ENCODE assay signal across 27 mouse cellular contexts in the genomic region with DNA sequence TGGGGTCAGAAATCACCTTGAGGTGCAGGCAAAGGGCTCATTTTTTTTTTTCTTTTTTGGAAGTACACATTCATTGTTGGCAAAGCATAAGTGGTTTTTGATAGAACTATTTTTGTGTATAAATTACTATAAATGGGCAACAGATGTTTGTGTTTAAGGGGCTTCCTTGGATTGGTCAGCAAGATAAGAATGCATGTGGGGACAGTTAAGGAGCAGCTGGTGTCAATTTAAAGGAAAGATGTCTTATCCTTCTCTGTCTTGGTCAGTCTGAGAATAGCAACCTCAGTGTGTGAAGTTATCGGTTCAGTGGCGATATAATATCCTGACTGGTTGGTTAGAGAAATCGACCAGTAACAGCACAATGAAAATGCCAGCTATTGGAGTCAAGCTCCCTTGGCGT.
DNase-seq lines count a peak whose midpoint lies in the region; ATAC-seq lines count a peak whose summit lies in the region.
"Had no signal": no experiment of that assay in that cellular context is flagged by ENCODE, and none has a peak within 500 bp of the region (broad histone marks: within the 10 kb centered on the region; RNA-seq: fewer than 3 reads in every experiment).

No protein-coding gene starts in this region.

- no peaks in the 10 kb centered on the region for H3K36me3 ChIP-seq in embryonic facial prominence, embryonic 11.5 days (replicated peaks; ENCODE audit: control insufficient read depth, insufficient read depth, low read depth, low read length)
- H3K36me3 ChIP-seq: embryonic facial prominence, embryonic 12.5 days; forebrain, embryonic 12.5 days; forebrain, embryonic 15.5 days; heart, embryonic 10.5 days; heart, embryonic 13.5 days had no signal

- no peak overlapping the region for H3K27ac ChIP-seq in embryonic facial prominence, embryonic 11.5 days (replicated peaks; ENCODE audit: low read depth, low read length)
- H3K27ac ChIP-seq: embryonic facial prominence, embryonic 12.5 days; forebrain, embryonic 12.5 days; forebrain, embryonic 15.5 days; heart, adult 2 months; heart, embryonic 10.5 days; heart, embryonic 13.5 days; hindbrain, embryonic 14.5 days; hindbrain, postnatal 0 days had no signal

- H3K27me3 ChIP-seq in embryonic facial prominence, embryonic 11.5 days (ENCODE audit: control insufficient read depth, insufficient read depth, low read length), result no peaks in the 10 kb centered on the region
- H3K27me3 ChIP-seq: embryonic facial prominence, embryonic 12.5 days; forebrain, embryonic 12.5 days; forebrain, embryonic 15.5 days; heart, embryonic 13.5 days; Patski had no signal

- WGBS in embryonic facial prominence, embryonic 11.5 days, result 44% methylated on average over 4 of the region's 4 CpGs

- no peaks in the 10 kb centered on the region for H3K4me1 ChIP-seq in embryonic facial prominence, embryonic 11.5 days (ENCODE audit: control insufficient read depth, insufficient read depth, low read length)
- H3K4me1 ChIP-seq: forebrain, embryonic 12.5 days; forebrain, embryonic 15.5 days had no signal

- H3K4me3 ChIP-seq in embryonic facial prominence, embryonic 11.5 days (ENCODE audit: low read depth, low read length), result no peak overlapping the region
- H3K4me3 ChIP-seq: embryonic facial prominence, embryonic 12.5 days; erythroblast, embryonic 14.5 days; forebrain, embryonic 12.5 days; forebrain, embryonic 15.5 days; heart, adult 2 months; heart, embryonic 10.5 days; heart, embryonic 13.5 days had no signal

- no peak overlapping the region for H3K9ac ChIP-seq in embryonic facial prominence, embryonic 11.5 days (replicated peaks; ENCODE audit: low read length)
- H3K9ac ChIP-seq: embryonic facial prominence, embryonic 12.5 days; forebrain, embryonic 12.5 days; forebrain, embryonic 15.5 days; heart, embryonic 13.5 days; hindbrain, embryonic 14.5 days had no signal

- no peak overlapping the region for H3K4me2 ChIP-seq in embryonic facial prominence, embryonic 11.5 days (ENCODE audit: low read depth, low read length)
- H3K4me2 ChIP-seq: embryonic facial prominence, embryonic 12.5 days; forebrain, embryonic 12.5 days; forebrain, embryonic 15.5 days; heart, embryonic 13.5 days; hindbrain, embryonic 14.5 days had no signal

- peak; percentile 66 for DNase-seq in 3T3-L1 (ENCODE audit: low read depth, low spot score)
- DNase-seq in embryo, embryonic 10.5 days (ENCODE audit: low spot score), result peak; percentile 66
- peak; percentile 83 for DNase-seq in embryonic facial prominence, embryonic 11.5 days (ENCODE audit: low spot score)
- DNase-seq in ovary, adult 18-20 months (ENCODE audit: low spot score), result no peak
- DNase-seq in cerebellum, adult 11-12 months, result no peak
- DNase-seq: adrenal gland, postnatal 10 days; adrenal gland, postnatal 36 days; cerebellum, adult 2 months; cerebellum, adult 9-11 months; cerebellum, postnatal 25 days; gastrocnemius, postnatal 10 days; gastrocnemius, postnatal 36 days; heart, adult 2 months; heart, postnatal 14 days; heart, postnatal 4 days had no signal

- H3K9me3 ChIP-seq in embryonic facial prominence, embryonic 11.5 days (replicated peaks; ENCODE audit: control insufficient read depth, low read length), result no peaks in the 10 kb centered on the region
- H3K9me3 ChIP-seq: embryonic facial prominence, embryonic 12.5 days; forebrain, embryonic 12.5 days; forebrain, embryonic 15.5 days; heart, embryonic 10.5 days; heart, embryonic 13.5 days had no signal

- 0 out of 2 replicates have a peak, but pooled peaks have one; percentile 29 for ATAC-seq in embryonic facial prominence, embryonic 11.5 days (replicated peaks; ENCODE audit: insufficient number of reproducible peaks, low FRiP score, low TSS enrichment, low read depth)
- ATAC-seq in megakaryocyte, adult 5-6 weeks (ENCODE audit: poor library complexity, severe bottlenecking), result no peak
- ATAC-seq: forebrain, embryonic 15.5 days; hindbrain, postnatal 0 days; inflammation-experienced regulatory T-cells, adult 6 months; intestine, embryonic 16.5 days; Patski had no signal

Comparison
In these comparisons a context has a peak if more than half of its experiments do, and no peak if none do; other contexts are left out.
1. DNase-seq: peak in 3T3-L1 (single experiment), embryo, embryonic 10.5 days (single experiment) and embryonic facial prominence, embryonic 11.5 days (single experiment); none in ovary, adult 18-20 months (single experiment) and cerebellum, adult 11-12 months (single experiment).